Mouse (Mus musculus) midbrain, embryonic 16.5 days (tissue): ENCODE data around the gene Psme1. TPM values are rescaled to one million over a fixed set of nuclear protein-coding genes. Genes with fewer than 3 reads are reported as not detected.
A peak's percentile ranks its signal among the peaks of the same experiment; 100 is the strongest.

Experiments used
- ATAC-seq: fragments of 200-750 bp; cut with Nextera tagmentation; 2 replicates; pipeline ENCODE4 v1.8.0; 2017; ENCODE audit warnings: moderate TSS enrichment
- H3K27ac ChIP-seq: fragments of 300-500 bp; sonication (generic); 2 replicates; pipeline ENCODE4 v1.5.1; 2014; ENCODE audit warnings: mild to moderate bottlenecking, low read length, mixed read lengths
- H3K27me3 ChIP-seq: fragments of 300-500 bp; sonication (generic); 2 replicates; pipeline ENCODE4 v1.6.1; 2014; ENCODE audit warnings: low read depth, low read length, mixed read lengths; ENCODE audit not compliant: control insufficient read depth, insufficient read depth
- H3K36me3 ChIP-seq: fragments of 300-500 bp; sonication (generic); 2 replicates; pipeline ENCODE4 v1.6.1; 2014; ENCODE audit warnings: mild to moderate bottlenecking, low read length, moderate library complexity, mixed read lengths; ENCODE audit not compliant: control insufficient read depth, insufficient read depth
- H3K4me1 ChIP-seq: fragments of 300-500 bp; sonication (generic); 2 replicates; pipeline ENCODE4 v1.6.1; 2014; ENCODE audit warnings: mild to moderate bottlenecking, low read length, mixed read lengths; ENCODE audit not compliant: control insufficient read depth, insufficient read depth
- H3K4me2 ChIP-seq: fragments of 300-500 bp; sonication (generic); 2 replicates; pipeline ENCODE4 v1.6.1; 2014; ENCODE audit warnings: mild to moderate bottlenecking, low read length, mixed read lengths
- H3K4me3 ChIP-seq: fragments of 300-500 bp; sonication (generic); 2 replicates; pipeline ENCODE4 v1.5.1; 2014; ENCODE audit warnings: low read depth, mild to moderate bottlenecking, low read length, moderate library complexity, mixed read lengths
- H3K9ac ChIP-seq: fragments of 300-500 bp; sonication (generic); 2 replicates; pipeline ENCODE4 v1.6.1; 2014; ENCODE audit warnings: low read depth, low read length, mixed read lengths
- H3K9me3 ChIP-seq: fragments of 300-500 bp; sonication (generic); replicated peaks from 2 replicates; pipeline ENCODE4 v1.6.1; 2014; ENCODE audit warnings: mild to moderate bottlenecking, low read length, mixed read lengths; ENCODE audit not compliant: control insufficient read depth, poor library complexity, severe bottlenecking
- WGBS: fragments of 180-500 bp; shearing (Covaris S2); extraction: QIAGEN DNeasy Blood & Tissue Kit; methylation state at CpG from one replicate; pipeline ENCODE4 v1.1.7; 2014; 5-methylcytosine and 5-hydroxymethylcytosine counted together
- polyA plus RNA-seq: library from polyadenylated mRNA; unstranded; fragments of >200 nt; fragmentation: Nextera tagmentation; extraction: Ambion mirVana; gene quantifications from 2 replicates; pipeline ENCODE4 v1.2.1, GENCODE M21; 2015

Gene Psme1
- polyA plus RNA-seq, 1 experiment from 2014 or later = 262 TPM

- ATAC-seq = no peak
- H3K36me3 ChIP-seq = peaks cover 23% of the 10 kb centered on the region
- H3K4me2 ChIP-seq = no peak overlapping the region
- H3K9ac ChIP-seq = no peak overlapping the region
- no peak overlapping the region for H3K27ac ChIP-seq
- peaks cover 20% of the 10 kb centered on the region for H3K4me1 ChIP-seq
- 93% methylated on average over 11 of the region's 11 CpGs for WGBS
- no peaks in the 10 kb centered on the region for H3K9me3 ChIP-seq
- H3K27me3 ChIP-seq = no peaks in the 10 kb centered on the region
- no peak overlapping the region for H3K4me3 ChIP-seq
Observed at GRCm38 (mm10) chr14:55563249-55563648, 14.7 kb upstream of the Psme1 start.

- Histone ChIP-seq H3K27me3 (no peaks in the 10 kb centered on the region), H3K4me3 (no peak overlapping the region), H3K4me2 (no peak overlapping the region), H3K36me3 (peaks cover 34% of the 10 kb centered on the region), H3K9ac (no peak overlapping the region), H3K9me3 (no peaks in the 10 kb centered on the region), H3K27ac (no peak overlapping the region), H3K4me1 (peaks cover 16% of the 10 kb centered on the region)
- 93% methylated on average over 3 of the region's 3 CpGs for WGBS
- ATAC-seq = no peak
Observed at GRCm38 (mm10) chr14:55565748-55566147, 12.2 kb upstream of the Psme1 start.

- H3K9me3 ChIP-seq = no peaks in the 10 kb centered on the region
- H3K36me3 ChIP-seq = peaks cover 34% of the 10 kb centered on the region
- no peaks in the 10 kb centered on the region for H3K27me3 ChIP-seq
- 0 out of 2 replicates have a peak, but pooled peaks cover under 1% of the 10 kb centered on the region for H3K4me1 ChIP-seq
- H3K4me3 ChIP-seq = no peak overlapping the region
- no peak overlapping the region for H3K4me2 ChIP-seq
- H3K27ac ChIP-seq = no peak overlapping the region
- H3K9ac ChIP-seq = no peak overlapping the region
- no peak for ATAC-seq
- 91% methylated on average over 3 of the region's 3 CpGs for WGBS
Observed at GRCm38 (mm10) chr14:55567496-55567895, 10.4 kb upstream of the Psme1 start.

GRCm38 (mm10) chr14:55570588-55570987 is 7.3 kb upstream of the Psme1 start:
- Histone ChIP-seq H3K36me3 (peaks cover 21% of the 10 kb centered on the region; the same call in 1 of the 2 replicates), H3K27ac (no peak overlapping the region), H3K9ac (no peak overlapping the region), H3K27me3 (no peaks in the 10 kb centered on the region), H3K4me3 (no peak overlapping the region), H3K9me3 (no peaks in the 10 kb centered on the region), H3K4me1 (no peaks in the 10 kb centered on the region), H3K4me2 (no peak overlapping the region)
- 93% methylated on average over 2 of the region's 2 CpGs for WGBS
- no peak for ATAC-seq

GRCm38 (mm10) chr14:55571760-55572159 is 6.2 kb upstream of the Psme1 start:
- Histone ChIP-seq H3K27ac (no peak overlapping the region), H3K27me3 (no peaks in the 10 kb centered on the region), H3K4me2 (no peak overlapping the region), H3K4me3 (no peak overlapping the region), H3K4me1 (no peaks in the 10 kb centered on the region), H3K36me3 (peaks cover 17% of the 10 kb centered on the region; the same call in 1 of the 2 replicates), H3K9me3 (no peaks in the 10 kb centered on the region), H3K9ac (no peak overlapping the region)
- no peak for ATAC-seq

GRCm38 (mm10) chr14:55575302-55575701 is 2.6 kb upstream of the Psme1 start, which contains the start of gene Fitm1:
Fitm1 (plus strand) TSS chr14:55575617.
- no peak within 1 kb of the TSS for H3K4me2 ChIP-seq
- no peak within 1 kb of the TSS for H3K4me3 ChIP-seq
- 87% methylated on average over 8 of the region's 8 CpGs for WGBS
- H3K27ac ChIP-seq = no peak within 1 kb of the TSS
- no peak within 1 kb of the TSS for H3K9ac ChIP-seq
- H3K4me1 ChIP-seq = peaks cover 9% of the 10 kb centered on the region
- H3K36me3 ChIP-seq = no peaks in the 10 kb centered on the region
- H3K9me3 ChIP-seq = no peaks in the 10 kb centered on the region
- no peak for ATAC-seq
- no peaks in the 10 kb centered on the region for H3K27me3 ChIP-seq

- H3K9ac ChIP-seq = no peak overlapping the region
- 77% methylated on average over 13 of the region's 13 CpGs for WGBS
- ATAC-seq = no peak
Observed at GRCm38 (mm10) chr14:55575711-55576110, 2.2 kb upstream of the Psme1 start.

GRCm38 (mm10) chr14:55576376-55576775 is 1.5 kb upstream of the Psme1 start:
- Histone ChIP-seq H3K4me3 (no peak overlapping the region), H3K4me1 (peaks cover 9% of the 10 kb centered on the region), H3K27me3 (no peaks in the 10 kb centered on the region), H3K4me2 (no peak overlapping the region), H3K36me3 (no peaks in the 10 kb centered on the region), H3K9ac (no peak overlapping the region), H3K9me3 (no peaks in the 10 kb centered on the region), H3K27ac (no peak overlapping the region)
- no peak for ATAC-seq
- 83% methylated on average over 16 of the region's 16 CpGs for whole genome bisulfite sequencing

More at GRCm38 (mm10) chr14:55575711-55576110, 2.2 kb upstream of the Psme1 start:
- Histone ChIP-seq H3K27ac (no peak overlapping the region), H3K4me1 (peaks cover 9% of the 10 kb centered on the region), H3K4me3 (no peak overlapping the region), H3K36me3 (no peaks in the 10 kb centered on the region), H3K9me3 (no peaks in the 10 kb centered on the region), H3K27me3 (no peaks in the 10 kb centered on the region), H3K4me2 (no peak overlapping the region)

- WGBS = 32% methylated on average over 6 of the region's 6 CpGs
- Histone ChIP-seq H3K36me3 (no peaks in the 10 kb centered on the region), H3K4me3 (peak overlapping the region; percentile 49), H3K9ac (peak overlapping the region; percentile 73), H3K4me1 (peaks cover 11% of the 10 kb centered on the region), H3K27me3 (no peaks in the 10 kb centered on the region), H3K27ac (peak overlapping the region; percentile 90), H3K4me2 (peak overlapping the region; percentile 76), H3K9me3 (no peaks in the 10 kb centered on the region)
- ATAC-seq = peak; percentile 44
Observed at GRCm38 (mm10) chr14:55578668-55579269, 846 bp downstream of the Psme1 start.
